Mouse (Mus musculus): Measurements from ENCODE around the gene Capn10. TPM values are rescaled to one million over a fixed set of nuclear protein-coding genes. Genes with fewer than 3 reads are reported as not detected.

The Capn10 gene
- total and polyA plus RNA-seq, 3 experiments: 30.7 to 43.3 TPM; not detected in 1

GRCm38 (mm10) chr1:92934182-92934827 lies at the start of gene Capn10 (continued):
- TF ChIP-seq ELF1 (IDR thresholded peaks at IDR 0.05; ENCODE audit: low read depth, low read length): peak; percentile 99
- TF ChIP-seq RAD21 (IDR thresholded peaks at IDR 0.05; ENCODE audit: low read depth, low read length): no peak
- TF ChIP-seq ZKSCAN1 (IDR thresholded peaks at IDR 0.05; ENCODE audit: low read depth, low read length): no peak
- TF ChIP-seq ZMIZ1 (IDR thresholded peaks at IDR 0.05; ENCODE audit: low read depth, low read length): peak; percentile 82

GRCm38 (mm10) chr1:92888901-92889655 lies 45.1 kb upstream of the Capn10 start:
- Histone ChIP-seq H3K9me3 (replicated peaks; ENCODE audit: insufficient read depth, low read length) (no peaks in the 10 kb centered on the region), H3K27me3 (ENCODE audit: control insufficient read depth in 1 of 2, insufficient read depth in 2 of 2, low read length in 2 of 2) (no peaks in the 10 kb centered on the region), H3K79me2 (ENCODE audit: control insufficient read depth, insufficient read depth, low read length, poor library complexity) (no peaks in the 10 kb centered on the region), H3K9ac (ENCODE audit: control insufficient read depth, low read depth, low read length, poor library complexity, severe bottlenecking) (no peak overlapping the region), H3K4me1 (ENCODE audit: control insufficient read depth in 1 of 2, insufficient read depth in 2 of 2, low read length in 2 of 2) (no peaks in the 10 kb centered on the region), H3K27ac (ENCODE audit: control insufficient read depth, low read depth, low read length) (no peak overlapping the region), H3K36me3 (ENCODE audit: control insufficient read depth in 1 of 2, insufficient read depth in 2 of 2, low read length in 2 of 2) (no peaks in the 10 kb centered on the region), H3K4me3 (ENCODE audit: control insufficient read depth in 1 of 2, insufficient read depth in 1 of 2, low read depth in 2 of 2, low read length in 2 of 2) (no peak overlapping the region)
- no peak for DNase-seq (ENCODE audit: low read depth, low spot score)
- TF ChIP-seq JUND (IDR thresholded peaks at IDR 0.05; ENCODE audit: low read depth, low read length) (no peak), ZMIZ1 (IDR thresholded peaks at IDR 0.05; ENCODE audit: low read depth, low read length) (no peak), RCOR1 (IDR thresholded peaks at IDR 0.05; ENCODE audit: low read depth, low read length) (no peak), ZNF384 (IDR thresholded peaks at IDR 0.05; ENCODE audit: low read depth, low read length) (no peak), USF2 (IDR thresholded peaks at IDR 0.05; ENCODE audit: borderline replicate concordance in 1 of 2, insufficient read depth in 1 of 2, low read depth in 1 of 2, low read length in 2 of 2) (no peak), E2F4 (IDR thresholded peaks at IDR 0.05; ENCODE audit: borderline replicate concordance, low read depth, low read length) (no peak), CHD1 (IDR thresholded peaks at IDR 0.05; ENCODE audit: low read depth, low read length) (no peak), ETS1 (IDR thresholded peaks at IDR 0.05; ENCODE audit: low read depth, low read length) (no peak), SMC3 (IDR thresholded peaks at IDR 0.05; ENCODE audit: low read depth, low read length) (no peak), BHLHE40 (IDR thresholded peaks at IDR 0.05; ENCODE audit: borderline replicate concordance, low read depth, low read length) (no peak), MAX (IDR thresholded peaks at IDR 0.05; ENCODE audit: low read length) (no peak), CTCF (IDR thresholded peaks at IDR 0.05 in 2 of 3, conservative IDR thresholded peaks at IDR 0.05 in 1 of 3; ENCODE audit: control insufficient read depth in 1 of 3, insufficient read depth in 1 of 3, low read depth in 2 of 3, low read length in 3 of 3, poor library complexity in 1 of 3, severe bottlenecking in 1 of 3) (no peak), EP300 (IDR thresholded peaks at IDR 0.05; ENCODE audit: low read depth in 1 of 2, low read length in 2 of 2) (no peak), MXI1 (IDR thresholded peaks at IDR 0.05; ENCODE audit: low read depth, low read length) (no peak), RAD21 (IDR thresholded peaks at IDR 0.05; ENCODE audit: low read depth, low read length) (no peak)

All from MEL (cell line).